Mouse (Mus musculus) megakaryocyte progenitor cell, adult 5-6 weeks (primary cell): ENCODE results near the gene Gpalpp1. TPM values are rescaled to one million over a fixed set of nuclear protein-coding genes. Genes with fewer than 3 reads are reported as not detected.

ENCODE experiments used
- ATAC-seq: replicated peaks from 2 replicates; pipeline ENCODE4 v1.8.0; 2016; ENCODE audit warnings: mild to moderate bottlenecking, moderate TSS enrichment, inconsistent platforms; ENCODE audit not compliant: poor library complexity
- total RNA-seq, 2 experiments: library from RNA; stranded (forward) in 1 of 2; stranded (reverse) in 1 of 2; fragments of 157-497, 149-512 nt in 1 of 2; fragments of 200-1000 nt in 1 of 2; gene quantifications; 2 replicates each; pipeline versions ENCODE4 v1.2.3 to v1.2.4; 2015 to 2017

The Gpalpp1 gene
- total RNA-seq (2015), result 18.4 and 21.6 TPM in 2 replicates
- 36.7 and 37.2 TPM in 2 replicates for total RNA-seq (2017)

DNA sequence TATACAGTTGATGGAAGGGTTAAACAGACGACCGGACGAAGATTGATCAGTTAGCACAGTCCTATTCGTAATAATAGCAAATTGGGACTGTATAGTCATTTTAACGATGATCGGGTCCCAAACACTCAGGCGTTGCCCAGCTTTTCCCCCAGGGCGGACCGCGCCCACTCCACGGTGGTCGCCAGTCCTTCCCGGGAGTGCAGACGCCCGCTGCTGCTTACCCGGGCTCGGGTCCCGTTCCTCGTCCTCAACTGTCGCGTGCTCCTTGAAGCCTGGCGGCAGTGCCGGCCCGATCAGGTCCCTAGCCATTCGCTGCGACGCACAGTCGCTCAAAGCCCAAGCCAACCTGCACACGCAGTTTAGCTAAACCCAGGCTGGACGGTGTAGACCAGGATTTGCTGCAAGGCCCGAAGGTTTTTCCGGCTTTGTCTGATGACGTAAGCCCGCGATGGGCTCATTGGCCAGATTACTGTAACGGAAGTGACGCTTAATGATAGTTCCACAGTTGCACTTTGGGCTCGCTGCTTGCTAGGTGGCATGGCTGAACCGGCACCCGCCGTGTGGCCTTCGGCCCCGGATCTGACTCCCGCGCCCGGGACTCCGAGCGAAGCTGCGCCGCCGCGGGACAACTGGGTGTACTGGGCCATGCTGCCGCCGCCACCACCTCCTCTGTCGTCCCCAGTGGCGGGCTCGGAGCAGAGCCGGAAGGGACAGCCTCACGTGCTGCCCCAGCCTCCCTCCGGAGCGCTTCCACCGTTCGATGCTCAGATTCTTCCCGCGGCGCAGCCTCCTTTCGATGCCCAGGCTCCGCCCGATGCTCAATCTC is at the start of gene Gpalpp1, which contains the start of gene Nufip1:
Gene Gpalpp1 (minus strand): TSS at position 365 of the 826 bp plus-strand sequence.
Gene Nufip1 (plus strand): TSS at position 496 of the 826 bp plus-strand sequence.
- ATAC-seq, result peak; percentile 94

DNA sequence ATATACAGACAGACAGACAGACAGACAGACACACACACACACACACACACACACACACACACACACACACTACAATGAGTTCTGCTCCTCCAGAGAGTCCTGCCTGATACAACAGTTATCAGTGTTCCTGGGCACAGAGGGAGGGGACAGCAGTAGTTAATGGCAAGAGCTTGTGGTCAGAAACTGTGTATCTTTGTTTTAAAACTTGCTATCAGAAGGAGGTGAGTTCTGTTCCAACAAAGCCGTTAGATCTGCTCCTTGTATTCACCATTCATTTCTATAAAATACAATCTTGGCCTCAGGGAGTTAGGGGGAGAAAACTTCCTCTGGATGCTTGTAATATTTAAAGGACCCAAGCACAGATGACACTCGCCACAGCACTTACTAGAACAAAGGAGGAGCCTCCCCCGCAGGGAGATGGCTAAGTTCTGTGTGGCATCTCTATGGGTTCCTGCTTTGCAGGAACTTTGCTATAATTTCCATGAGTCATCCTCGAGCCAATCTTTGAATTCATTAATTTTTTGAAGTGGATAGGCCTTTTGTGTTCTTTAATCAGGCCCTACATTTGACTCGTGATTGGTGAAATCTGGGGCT is 47.7 kb upstream of the Gpalpp1 start:
- ATAC-seq, result peak; percentile 73

DNA sequence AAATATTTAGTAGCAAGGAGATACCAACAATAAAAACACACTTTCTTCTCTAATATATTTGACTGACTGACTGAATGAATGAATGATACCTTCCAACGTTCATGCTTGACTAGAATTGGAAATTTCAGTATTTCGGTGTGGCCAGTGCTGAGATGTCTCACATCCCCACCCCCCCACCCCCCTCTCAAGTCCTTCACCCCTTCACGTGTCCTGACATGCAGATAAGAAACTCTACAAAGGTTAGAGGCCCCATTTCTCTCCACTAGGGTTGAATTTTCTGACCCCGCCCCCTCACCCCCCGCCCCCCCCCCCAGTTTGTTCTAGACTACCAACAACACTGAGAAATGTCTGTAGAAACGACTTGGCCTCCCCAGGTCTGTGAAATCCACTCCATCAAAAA is 43.3 kb upstream of the Gpalpp1 start:
- ATAC-seq, result no peak

DNA sequence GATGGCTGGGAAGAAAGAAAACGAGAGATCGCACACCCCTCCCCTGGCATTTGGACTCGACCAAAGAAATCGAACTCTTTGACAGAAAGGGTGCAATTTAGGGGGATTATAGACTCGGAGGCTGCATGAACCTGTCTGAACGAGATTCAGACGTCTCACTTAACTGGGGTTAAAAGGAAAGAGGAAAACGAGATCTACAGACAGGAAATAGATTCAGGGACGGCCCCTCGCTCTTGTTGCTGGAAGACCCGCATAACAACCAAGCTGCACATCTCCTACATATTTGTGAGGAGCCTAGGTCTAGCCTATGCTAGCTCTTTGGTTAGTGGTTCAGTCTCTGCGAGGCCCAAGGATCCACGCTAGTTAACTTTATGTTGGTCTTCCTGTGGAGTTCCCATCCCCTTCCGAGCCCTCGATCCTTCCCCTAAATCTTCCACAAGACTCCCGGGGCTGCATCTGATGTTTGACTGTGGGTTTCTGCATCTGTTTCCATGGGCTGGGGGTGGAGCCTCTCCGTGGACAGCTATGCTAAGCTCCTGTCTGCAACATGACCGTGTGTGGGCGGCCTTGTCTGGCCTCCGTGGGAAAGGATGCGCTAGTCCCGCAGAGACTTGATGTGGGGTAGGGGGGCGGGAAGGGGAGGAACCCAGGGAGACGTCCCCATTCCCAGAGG is 42.6 kb upstream of the Gpalpp1 start:
- ATAC-seq, result no peak

DNA sequence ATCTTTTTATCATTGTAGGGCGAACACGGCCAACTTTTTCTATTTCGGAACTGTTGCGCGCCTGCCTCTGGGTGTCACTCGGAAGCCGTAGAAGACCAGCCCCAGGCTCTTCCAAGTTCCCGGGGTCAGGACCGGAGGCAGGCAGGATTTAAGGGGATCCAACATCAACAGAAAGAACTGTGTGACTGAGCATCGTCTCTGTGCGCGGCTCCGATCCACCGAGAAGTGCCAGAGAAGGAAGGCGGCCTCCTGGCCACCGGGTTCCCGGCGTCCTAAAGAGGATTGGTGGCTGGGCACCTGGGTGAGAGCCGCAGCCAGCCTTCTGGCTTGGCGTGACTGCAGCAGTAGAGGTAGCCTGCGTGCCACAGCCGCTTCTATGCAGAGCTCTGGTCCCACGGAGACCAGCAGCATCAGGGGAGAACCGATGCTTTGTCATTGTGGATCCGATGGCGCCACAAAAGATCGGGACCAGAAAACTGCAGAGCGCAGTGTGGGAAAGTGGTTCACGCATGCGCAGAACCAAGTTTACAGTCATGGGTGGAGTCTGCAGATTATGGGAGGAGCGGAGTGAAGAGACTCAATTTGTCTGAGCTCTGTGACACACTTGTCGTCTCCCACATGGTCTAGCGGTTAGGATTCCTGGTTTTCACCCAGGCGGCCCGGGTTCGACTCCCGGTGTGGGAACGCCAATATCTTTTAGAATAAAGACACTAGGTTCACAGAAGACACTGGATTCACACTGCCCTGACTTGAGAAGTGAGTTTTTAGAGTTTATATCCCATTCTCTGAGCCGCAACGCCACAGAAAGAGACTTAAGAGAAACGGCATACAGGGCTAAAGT is 41.8 kb upstream of the Gpalpp1 start:
- peak; percentile 76 for ATAC-seq

DNA sequence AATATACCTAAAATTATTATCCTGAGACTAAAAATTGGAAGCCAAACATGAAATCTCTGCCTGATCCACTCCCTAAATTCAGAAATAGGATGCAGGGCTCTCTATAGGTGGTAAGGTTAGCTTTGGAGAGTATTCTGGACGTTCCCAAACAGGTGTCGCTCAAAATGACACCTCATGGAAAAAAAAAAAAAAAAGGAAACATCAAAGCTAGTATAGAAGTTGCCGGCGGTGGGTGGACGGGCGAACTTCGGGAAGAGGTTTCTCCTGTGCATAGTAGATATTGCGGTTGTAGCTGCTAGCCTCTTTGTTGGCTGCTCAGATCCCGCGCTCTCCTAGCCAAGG is 41.2 kb upstream of the Gpalpp1 start:
- no peak for ATAC-seq

DNA sequence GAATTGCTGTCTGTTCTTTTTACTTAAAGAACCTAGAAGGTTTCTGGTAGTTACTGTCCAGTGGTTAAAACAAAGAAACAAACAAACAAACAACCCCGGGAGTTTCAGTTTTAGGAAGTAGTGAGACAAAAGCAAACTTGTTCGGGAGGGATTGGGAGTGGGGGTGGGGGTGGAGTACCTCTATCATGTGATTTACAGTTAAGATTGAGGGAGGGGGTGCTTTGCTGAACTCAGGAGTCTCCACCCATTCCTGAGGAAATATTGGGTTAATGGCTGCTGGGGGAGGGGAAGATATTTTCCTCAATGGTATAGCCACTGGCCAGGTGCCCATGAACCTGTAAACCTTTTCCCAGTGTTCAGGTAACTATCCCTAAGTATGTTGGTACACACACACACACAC is 40.5 kb upstream of the Gpalpp1 start:
- no peak for ATAC-seq

DNA sequence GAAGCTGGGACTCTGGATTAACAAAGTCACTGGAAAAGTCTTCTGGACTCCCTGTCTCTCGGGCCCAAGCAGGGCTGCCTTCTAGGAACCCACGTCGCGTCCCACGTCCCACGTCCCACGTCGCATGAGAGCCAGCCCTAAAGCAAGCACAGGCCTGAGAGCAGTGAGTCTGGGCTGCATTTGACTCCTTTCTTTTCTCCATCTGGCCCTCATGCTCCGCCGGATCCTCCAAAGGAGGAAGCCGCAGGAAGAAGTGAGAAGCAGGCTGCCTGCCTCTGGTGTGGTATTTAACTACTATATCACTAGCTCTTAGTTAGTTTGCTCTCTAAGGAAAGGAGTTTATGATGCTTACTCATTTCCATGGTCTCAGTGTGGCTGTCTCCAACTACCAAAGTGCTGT is 39.9 kb upstream of the Gpalpp1 start:
- ATAC-seq, result no peak

DNA sequence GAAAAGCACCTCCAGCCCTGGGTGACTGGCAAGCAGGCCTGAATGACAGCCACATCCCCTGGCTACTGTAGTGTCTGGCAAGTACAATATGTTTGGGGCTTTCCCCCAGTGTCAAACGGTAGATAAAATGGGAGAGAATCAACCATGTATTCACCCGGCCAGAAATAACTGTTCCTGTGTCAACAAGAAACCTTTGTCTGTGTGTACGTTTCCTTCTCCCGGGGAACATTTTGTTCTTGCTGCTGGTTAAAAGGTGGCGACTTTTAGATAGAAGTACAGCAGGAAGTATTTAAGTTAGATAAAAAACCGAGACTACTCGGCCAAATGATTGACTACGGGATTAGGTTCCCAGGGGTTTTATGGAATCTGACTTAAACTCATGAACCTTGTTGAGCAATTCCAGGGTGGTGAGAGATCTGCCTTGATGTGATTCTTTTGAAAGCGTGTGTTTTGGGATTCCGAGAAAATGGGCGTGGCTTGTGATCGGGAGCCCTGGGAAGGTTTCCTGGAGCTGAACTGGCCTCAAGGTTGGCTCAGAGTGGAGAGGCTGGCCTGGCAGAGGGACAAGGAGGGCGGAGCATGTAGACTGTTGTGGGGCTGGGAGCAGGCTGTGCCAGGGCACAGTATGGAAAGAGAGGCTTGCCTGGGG is 39.1 kb upstream of the Gpalpp1 start:
- ATAC-seq, result no peak

DNA sequence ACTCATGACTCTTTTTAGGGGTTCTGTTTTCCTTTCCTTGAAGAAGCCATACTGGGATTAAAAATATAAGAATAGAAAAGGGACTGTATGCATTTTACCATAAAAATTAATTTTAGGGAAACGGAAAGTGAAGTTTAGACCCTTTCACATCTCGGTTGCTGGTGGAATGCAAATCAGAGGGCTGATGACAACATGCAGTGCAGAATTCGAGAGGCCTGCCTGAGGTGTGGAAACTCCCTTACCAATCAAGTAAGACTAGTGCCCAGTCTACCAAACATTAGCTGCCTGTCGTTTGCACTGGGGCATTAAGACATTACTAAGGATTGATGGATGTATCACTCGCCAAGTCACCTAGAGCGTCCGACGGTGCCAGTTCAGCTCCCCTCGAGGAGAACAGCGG is 37.7 kb upstream of the Gpalpp1 start:
- no peak for ATAC-seq

DNA sequence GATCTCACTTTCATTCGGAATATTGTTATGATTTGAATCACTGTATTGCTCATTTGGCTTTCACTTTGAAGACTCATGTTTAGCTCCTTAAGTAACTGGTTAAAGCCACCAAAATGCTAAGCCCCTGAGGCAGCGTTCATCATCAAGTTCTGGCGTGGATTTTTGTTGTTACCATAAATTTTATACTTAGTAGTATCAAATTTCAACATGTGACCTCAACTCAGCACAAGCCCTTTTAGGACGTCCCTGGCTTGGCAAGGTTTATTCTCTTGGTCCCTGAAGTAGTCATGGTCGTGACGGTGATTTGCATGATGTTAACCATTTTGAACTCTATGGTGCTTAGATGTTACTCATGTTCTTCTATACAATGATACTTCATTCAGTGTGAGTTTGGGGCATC is 36.5 kb upstream of the Gpalpp1 start:
- no peak for ATAC-seq

DNA sequence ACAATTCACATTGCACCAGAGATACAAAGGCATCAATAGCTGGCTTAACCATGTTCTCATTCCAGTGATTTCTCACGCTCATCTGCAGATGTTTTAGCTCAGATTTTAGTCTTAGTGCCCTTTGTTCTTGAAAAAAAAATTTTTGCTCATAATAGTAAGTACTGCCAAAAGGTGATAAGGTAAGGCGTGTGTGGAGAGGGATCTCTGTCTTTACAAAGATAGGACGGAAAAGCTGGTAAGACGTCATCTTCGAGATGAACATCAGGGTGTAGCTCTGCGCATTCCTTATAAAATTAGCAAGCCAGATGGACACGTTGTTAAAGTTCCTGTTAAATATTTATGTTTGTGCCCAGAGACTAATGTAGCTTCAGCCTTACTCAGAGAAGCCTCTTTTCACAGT is 35.3 kb upstream of the Gpalpp1 start:
- ATAC-seq, result peak; percentile 81

DNA sequence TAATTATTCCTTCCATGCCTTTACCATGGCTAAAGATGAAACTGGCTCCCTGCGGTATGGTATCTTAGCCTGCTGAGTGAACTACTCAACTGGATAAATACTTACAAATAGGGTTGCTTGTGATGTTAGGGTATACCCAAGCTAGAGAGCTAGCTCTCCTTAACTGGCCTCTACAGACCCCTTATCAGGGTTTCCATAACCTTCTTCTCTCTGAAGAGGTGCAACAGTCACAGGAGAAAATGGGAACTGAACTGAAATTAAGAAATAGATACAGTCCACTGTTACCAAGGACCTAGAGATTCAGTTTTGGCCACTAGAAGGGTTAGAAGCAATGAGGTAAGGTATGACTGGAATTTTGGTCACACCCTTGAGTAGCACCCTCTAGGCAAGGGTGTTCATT is 34.7 kb upstream of the Gpalpp1 start:
- ATAC-seq, result no peak; the same call in 1 of the 2 replicates

DNA sequence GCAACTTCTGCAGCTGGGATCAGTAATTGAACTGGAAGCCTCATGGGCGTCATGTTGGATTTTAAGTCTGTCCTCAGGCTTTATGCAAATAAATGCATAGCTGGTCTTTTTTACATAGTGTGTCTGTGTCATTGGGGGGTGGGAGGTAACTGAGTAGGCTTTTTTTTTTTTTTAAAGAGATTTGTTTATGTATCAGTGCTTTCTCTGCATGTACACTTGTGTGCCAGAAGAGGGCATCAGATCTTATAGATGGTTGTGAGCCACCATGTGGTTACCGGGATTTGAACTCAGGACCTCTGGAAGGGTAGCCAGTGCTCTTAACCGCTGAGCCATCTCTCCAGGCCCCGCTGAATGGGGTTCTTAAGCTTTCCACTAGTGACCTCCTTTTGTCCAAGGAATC is 24.4 kb upstream of the Gpalpp1 start:
- no peak for ATAC-seq

DNA sequence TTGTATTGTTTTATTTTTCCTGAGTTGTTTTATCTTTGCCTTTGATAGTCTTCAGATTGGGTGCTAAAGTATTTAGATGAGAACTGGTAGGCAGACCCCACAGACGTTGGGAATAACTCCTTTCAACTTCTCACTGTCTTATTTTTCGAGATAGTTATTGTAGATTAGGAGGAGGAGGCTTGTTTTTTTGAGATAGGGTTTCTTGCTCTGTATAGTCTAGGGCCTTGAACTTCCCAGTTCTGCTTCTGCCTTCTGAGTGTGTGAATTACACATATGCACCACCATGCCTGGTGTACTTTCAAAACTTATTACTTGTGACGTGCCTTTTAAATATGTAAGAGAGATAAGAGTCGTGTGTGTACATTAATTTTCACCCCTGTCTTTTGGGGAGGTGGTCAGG is 17.6 kb upstream of the Gpalpp1 start:
- ATAC-seq, result no peak

DNA sequence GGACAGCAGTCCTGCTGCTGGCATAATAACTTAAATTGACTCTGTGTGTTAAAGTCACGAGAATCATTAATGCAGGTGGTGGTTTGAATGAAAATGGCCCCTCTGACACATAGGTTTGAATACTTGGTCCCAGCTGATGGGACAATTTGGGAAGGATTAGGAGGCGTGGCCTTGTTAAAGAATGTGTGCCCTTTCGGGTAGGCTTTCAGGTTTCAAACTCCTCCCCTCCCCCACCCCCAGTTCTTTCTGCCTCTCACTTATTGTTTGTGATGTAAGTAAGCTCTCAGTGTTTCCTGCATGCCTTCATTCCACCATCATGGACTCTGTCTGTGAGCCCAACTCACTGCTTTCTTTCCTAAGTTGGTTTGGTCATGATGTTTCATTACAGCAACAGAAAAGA is 16.8 kb upstream of the Gpalpp1 start:
- no peak for ATAC-seq

DNA sequence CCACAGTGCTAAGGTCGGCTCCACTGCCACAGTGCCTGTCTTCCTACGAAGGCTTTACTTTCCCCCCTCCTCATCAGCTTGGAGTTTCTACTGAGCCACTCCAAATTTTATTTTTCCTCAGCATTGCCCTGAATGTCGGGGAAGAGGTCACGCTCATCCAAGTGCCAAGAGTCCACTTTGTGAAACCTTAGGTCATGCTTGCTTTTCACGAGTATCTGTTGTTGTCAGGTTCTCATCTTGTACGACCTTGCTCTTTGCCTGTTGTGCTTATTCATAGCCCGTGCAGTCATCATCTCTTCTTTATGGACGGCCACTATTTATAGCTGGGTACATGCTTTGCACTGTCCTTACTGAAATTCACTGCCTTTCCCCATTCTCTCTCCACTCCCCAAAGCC is 12.1 kb upstream of the Gpalpp1 start:
- no peak for ATAC-seq

DNA sequence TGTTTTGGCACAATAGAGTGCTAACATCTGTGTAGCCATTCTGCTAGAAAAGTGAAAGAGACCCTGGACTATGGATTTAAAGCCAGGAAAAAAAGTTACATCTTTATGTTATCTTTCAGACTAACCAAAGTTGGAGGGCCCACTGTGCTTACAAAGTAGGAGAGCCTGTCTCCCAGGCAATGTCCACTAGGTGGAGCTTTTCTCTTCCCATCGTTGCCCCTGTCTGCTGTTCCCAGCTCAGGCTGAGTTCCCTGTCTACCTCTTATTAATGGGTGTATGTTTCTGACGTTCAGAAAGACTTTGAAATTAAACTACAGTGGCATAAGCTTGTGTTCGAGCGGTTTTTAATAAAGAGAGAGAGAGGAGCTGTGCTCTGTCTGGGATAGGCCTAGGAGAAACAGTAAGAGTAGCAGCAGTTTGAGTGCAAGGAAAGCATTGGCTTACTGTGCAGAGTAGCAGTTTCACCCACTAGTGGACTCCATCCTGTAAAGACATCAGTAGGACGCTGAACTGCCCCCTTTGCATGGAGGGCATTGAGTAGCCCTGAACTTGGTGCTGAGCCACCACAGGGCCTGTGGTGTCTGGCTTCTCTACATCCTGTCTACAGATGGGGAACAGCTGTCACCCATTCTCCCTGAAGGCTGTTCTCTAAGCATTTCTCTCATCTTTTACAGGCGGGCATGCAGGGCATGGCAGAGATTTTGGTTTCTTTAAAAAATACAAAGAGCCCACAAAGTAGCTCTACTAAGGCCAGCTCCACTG is 11.5 kb upstream of the Gpalpp1 start:
- peak; percentile 90 for ATAC-seq

DNA sequence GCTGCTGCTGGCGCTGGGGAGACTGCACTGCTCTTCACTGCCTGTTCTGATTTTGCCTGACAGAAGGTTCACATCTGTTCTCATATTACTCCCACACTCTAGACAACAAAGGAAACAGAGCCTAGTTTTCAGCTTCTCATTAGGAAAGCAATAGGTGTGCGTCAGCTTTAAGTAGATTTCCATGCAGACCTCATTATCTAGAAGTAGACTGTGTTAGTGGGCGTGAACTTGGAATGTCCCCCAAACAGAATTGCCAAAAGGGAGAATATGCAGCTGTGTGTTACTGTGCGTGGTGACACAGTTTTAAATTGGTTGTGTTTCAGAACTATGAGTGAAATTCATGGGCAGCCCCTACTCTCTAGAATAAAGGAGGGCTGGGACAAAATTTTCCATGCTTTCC is 9.9 kb upstream of the Gpalpp1 start:
- no peak for ATAC-seq

DNA sequence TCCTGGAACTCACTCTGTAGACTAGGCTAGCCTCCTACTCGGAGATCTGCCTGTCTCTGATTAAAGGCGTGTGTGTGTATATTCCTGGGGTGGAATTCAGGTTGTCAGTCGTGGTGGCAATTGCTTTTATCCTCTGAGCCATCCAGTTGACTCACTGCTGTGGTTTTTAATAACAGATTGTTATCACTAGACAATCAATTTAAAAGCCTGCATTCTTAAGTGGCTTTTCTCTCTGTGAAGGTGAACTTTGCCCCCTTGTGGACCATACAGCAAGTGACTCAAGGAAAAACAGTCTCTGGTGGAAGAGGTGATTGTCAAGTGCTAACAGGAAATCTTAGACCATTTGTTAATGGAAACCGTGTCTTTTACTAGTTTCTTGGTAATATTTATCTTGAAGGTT is 8.4 kb upstream of the Gpalpp1 start:
- ATAC-seq, result peak; percentile 45
